Mouse (Mus musculus) lung, embryonic 16.5 days (tissue): ENCODE measurements around the gene Ccdc78. TPM values are rescaled to one million over a fixed set of nuclear protein-coding genes. Genes with fewer than 3 reads are reported as not detected.
A peak's percentile ranks its signal among the peaks of the same experiment; 100 is the strongest.

ENCODE experiments used
- ATAC-seq: fragments of 200-750 bp; cut with Nextera tagmentation; 2 replicates; pipeline ENCODE4 v1.8.0; 2017; ENCODE audit warnings: low read depth, mild to moderate bottlenecking, moderate library complexity
- H3K27ac ChIP-seq: fragments of 300-500 bp; sonication (generic); 2 replicates; pipeline ENCODE4 v1.5.1; 2014; ENCODE audit warnings: mild to moderate bottlenecking, control low read depth, low read length
- H3K27me3 ChIP-seq: fragments of 300-500 bp; sonication (generic); 2 replicates; pipeline ENCODE4 v1.6.1; 2014; ENCODE audit warnings: low read depth, low read length, mixed read lengths; ENCODE audit not compliant: control insufficient read depth, insufficient read depth
- H3K36me3 ChIP-seq: fragments of 300-500 bp; sonication (generic); 2 replicates; pipeline ENCODE4 v1.6.1; 2014; ENCODE audit warnings: low read length; ENCODE audit not compliant: control insufficient read depth, insufficient read depth
- H3K4me1 ChIP-seq: fragments of 300-500 bp; sonication (generic); replicated peaks from 2 replicates; pipeline ENCODE4 v1.6.1; 2014; ENCODE audit warnings: low read length, mixed read lengths; ENCODE audit not compliant: control insufficient read depth, insufficient read depth
- H3K4me2 ChIP-seq: fragments of 300-500 bp; sonication (generic); 2 replicates; pipeline ENCODE4 v1.6.1; 2014; ENCODE audit warnings: low read depth, low read length, control low read depth
- H3K4me3 ChIP-seq: fragments of 300-500 bp; sonication (generic); 2 replicates; pipeline ENCODE4 v1.5.1; 2014; ENCODE audit warnings: mild to moderate bottlenecking, low read length, control low read depth
- H3K9ac ChIP-seq: fragments of 300-500 bp; sonication (generic); 2 replicates; pipeline ENCODE4 v1.6.1; 2014; ENCODE audit warnings: low read length, control low read depth
- H3K9me3 ChIP-seq: fragments of 300-500 bp; sonication (generic); 2 replicates; pipeline ENCODE4 v1.6.1; 2016; ENCODE audit warnings: low read length; ENCODE audit not compliant: control insufficient read depth
- WGBS: fragments of 180-500 bp; shearing (Covaris S2); extraction: QIAGEN DNeasy Blood & Tissue Kit; methylation state at CpG from one replicate; pipeline ENCODE4 v1.1.7; 2014; 5-methylcytosine and 5-hydroxymethylcytosine counted together
- polyA plus RNA-seq: library from polyadenylated mRNA; unstranded; fragments of >200 nt; fragmentation: Nextera tagmentation; extraction: Ambion mirVana; gene quantifications from 2 replicates; pipeline ENCODE4 v1.2.1, GENCODE M21; 2015

Gene Ccdc78
- polyA plus RNA-seq, 1 experiment from 2014 or later, result 2.1 TPM

DNA sequence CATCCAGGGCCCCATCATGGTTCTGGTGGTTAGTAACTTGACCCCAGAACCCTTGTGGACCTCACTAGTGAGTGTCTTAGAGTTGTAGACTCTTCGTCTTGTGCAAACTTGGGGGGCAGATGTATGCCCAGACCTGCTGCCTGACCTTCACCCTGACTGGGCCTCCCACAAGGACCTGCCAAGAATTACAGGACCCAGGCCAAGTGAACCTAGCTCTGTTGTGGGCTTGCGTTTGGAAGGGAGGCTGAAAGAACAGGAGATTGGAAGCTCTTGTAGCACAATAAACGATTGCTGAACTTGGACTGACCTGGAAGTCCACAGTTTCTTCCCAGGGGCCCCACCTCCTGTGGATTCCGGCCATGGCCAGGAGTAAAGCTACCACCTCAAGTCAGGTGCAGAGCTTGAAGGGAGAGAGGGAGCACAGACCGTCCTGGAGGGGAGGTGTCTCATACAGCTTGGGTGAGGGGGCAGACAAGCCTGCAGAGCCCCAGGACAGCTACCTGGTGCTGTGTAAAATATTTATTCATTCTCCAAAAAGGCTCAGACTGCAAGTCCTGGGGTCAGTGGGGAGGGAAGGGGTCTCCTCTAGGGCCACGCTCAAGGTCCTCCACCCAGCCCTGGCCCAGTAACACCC is 47.7 kb downstream of the Ccdc78 start:
- peak overlapping the region; percentile 80 for H3K4me2 ChIP-seq
- H3K36me3 ChIP-seq, result peaks cover 18% of the 10 kb centered on the region
- H3K27ac ChIP-seq, result peak overlapping the region; percentile 93
- peak overlapping the region; percentile 85 for H3K9ac ChIP-seq
- no peaks in the 10 kb centered on the region for H3K27me3 ChIP-seq
- peaks cover 59% of the 10 kb centered on the region for H3K4me1 ChIP-seq
- no peak for ATAC-seq
- no peaks in the 10 kb centered on the region for H3K9me3 ChIP-seq
- 10% methylated on average over 6 of the region's 6 CpGs for WGBS
- H3K4me3 ChIP-seq, result peak overlapping the region; percentile 85

DNA sequence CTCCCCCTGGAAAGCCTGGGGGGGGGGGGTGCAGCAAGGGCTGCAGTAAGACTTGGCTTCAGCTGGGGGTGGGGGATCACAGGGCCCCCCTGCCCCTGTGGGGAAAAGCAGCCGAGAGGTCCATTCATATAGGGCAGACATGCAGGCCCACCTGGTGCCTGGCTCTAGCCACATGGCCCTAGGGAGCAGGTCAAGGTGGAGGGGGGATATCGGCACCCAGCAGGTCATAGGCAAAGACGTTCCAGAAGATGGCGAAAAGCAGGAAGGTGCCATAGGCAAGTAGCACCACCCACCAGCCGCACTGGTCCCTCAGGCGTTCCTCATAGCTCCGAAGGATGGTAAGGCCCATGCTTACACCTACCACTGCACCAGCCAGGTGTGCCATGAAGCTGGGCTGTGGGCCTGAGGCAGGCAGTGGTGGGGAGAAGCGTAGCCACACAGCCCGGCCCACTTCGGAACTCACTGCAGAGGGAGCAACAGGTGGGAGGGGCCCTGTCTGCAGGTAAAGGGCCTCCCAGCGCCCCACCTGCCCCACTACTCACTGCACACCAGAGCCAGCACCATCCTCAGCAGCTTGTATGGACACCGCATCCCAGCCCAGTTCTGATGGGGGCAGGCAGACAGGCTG is 48.3 kb downstream of the Ccdc78 start:
- H3K27ac ChIP-seq, result 0 out of 2 replicates have a peak overlapping the region, but pooled peaks have one; percentile 24
- H3K4me3 ChIP-seq, result peak overlapping the region; percentile 85
- 76% methylated on average over 12 of the region's 12 CpGs for WGBS
- no peaks in the 10 kb centered on the region for H3K9me3 ChIP-seq
- no peaks in the 10 kb centered on the region for H3K27me3 ChIP-seq
- peaks cover 24% of the 10 kb centered on the region for H3K36me3 ChIP-seq
- H3K4me1 ChIP-seq, result peaks cover 56% of the 10 kb centered on the region
- peak overlapping the region; percentile 85 for H3K9ac ChIP-seq
- no peak for ATAC-seq
- H3K4me2 ChIP-seq, result peak overlapping the region; percentile 80

DNA sequence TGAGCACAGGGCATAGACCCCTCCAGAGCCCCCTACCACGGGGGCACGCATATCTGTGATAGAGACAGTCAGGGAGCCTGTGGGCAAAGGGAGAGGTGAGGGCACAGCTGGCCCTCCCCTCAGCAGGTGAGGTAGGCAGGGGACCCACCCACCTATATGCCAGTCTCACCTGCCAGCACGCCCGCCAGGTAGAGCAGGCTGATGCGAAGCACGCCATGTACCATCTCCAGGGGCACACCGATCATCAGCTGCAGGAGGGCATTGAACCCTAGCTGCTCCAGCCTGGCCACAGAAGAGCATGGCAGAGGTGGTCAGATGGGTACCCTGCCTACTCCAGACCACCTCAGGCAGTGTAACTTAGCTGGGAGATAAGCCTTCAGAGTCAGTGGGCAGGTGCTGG is 48.9 kb downstream of the Ccdc78 start:
- Histone ChIP-seq H3K9ac (no peak overlapping the region), H3K36me3 (peaks cover 28% of the 10 kb centered on the region), H3K4me3 (no peak overlapping the region), H3K27me3 (no peaks in the 10 kb centered on the region), H3K4me2 (no peak overlapping the region), H3K4me1 (peaks cover 52% of the 10 kb centered on the region), H3K27ac (no peak overlapping the region), H3K9me3 (no peaks in the 10 kb centered on the region)
- no peak for ATAC-seq
- 88% methylated on average over 7 of the region's 7 CpGs for WGBS

DNA sequence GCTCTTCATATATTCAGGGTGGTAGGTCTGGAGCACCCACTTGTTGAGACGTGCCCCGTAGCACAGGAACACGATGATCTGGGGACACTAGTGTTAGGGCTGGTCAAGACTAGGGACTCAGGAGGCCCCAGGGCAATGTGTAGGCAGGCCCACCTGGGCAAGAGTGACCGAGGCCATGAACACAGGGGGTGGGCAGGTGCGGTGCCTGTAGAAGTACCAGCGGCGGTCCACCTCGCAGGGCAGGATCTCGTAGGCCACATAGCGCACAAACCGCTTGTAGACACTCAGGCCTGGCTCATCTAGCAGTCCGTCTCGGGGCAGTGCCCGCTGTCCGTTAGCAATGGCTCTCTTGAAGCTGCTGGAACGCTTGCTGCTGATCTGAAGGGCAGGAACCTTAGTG is 49.4 kb downstream of the Ccdc78 start:
- Histone ChIP-seq H3K9ac (no peak overlapping the region), H3K27me3 (no peaks in the 10 kb centered on the region), H3K4me2 (no peak overlapping the region), H3K9me3 (no peaks in the 10 kb centered on the region), H3K4me1 (peaks cover 48% of the 10 kb centered on the region), H3K36me3 (peaks cover 27% of the 10 kb centered on the region), H3K4me3 (no peak overlapping the region), H3K27ac (no peak overlapping the region)
- WGBS, result 86% methylated on average over 16 of the region's 16 CpGs
- ATAC-seq, result no peak

DNA sequence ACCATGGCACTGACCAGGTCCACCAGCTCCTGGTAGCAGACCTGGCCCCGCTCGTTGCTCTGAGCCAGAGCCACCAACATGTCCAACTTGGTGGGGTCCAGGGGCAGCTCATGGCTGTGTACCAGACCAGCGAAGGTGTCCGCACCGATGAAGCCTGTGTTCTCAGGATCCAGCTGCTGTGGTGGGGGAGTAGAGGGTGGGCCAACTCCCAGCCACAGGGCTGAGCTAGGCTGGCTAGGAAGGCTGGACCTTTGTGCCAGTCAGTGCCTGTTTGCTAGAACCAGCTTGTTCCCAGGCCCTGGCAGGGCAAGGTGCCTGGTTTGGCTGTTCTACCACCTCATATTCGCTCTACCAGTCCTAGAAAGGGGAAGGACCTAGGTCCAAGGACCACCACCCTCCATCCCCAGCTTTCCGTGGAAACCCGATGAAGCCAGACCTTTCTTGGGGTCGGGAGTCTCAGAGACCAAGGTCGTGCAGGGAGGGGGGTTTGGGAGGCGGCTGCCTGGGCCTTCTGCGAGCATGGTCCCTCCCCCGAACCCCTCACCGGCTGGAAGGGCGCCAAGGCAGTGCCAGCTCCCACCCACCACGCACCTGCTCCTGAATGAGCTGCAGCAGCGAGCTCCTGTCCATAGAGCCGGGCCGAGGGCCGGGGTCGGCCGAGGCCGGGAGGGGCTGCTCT is 50.2 kb downstream of the Ccdc78 start:
- no peak for ATAC-seq
- peak overlapping the region; percentile 40 for H3K4me3 ChIP-seq
- H3K4me1 ChIP-seq, result peaks cover 40% of the 10 kb centered on the region
- H3K36me3 ChIP-seq, result peaks cover 27% of the 10 kb centered on the region
- peak overlapping the region; percentile 60 for H3K9ac ChIP-seq
- WGBS, result 20% methylated on average over 23 of the region's 23 CpGs
- H3K9me3 ChIP-seq, result no peaks in the 10 kb centered on the region
- H3K4me2 ChIP-seq, result peak overlapping the region; percentile 70
- no peaks in the 10 kb centered on the region for H3K27me3 ChIP-seq
- no peak overlapping the region for H3K27ac ChIP-seq

DNA sequence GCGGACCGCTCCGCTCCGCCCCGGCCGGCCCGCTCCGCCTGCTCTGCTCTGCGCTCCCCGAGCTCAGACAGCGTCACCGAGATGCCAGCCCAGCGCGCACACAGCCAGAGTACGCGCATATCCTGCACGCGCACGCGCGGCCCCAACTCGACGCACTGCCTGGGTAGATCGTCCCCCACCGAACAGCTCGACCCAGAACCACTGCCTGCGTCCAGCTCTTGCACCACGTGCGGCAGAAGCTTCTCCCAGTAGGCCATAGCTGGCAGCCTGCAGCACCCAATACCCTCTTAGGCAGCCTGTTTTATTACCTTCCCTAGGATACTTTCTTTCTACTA is 50.7 kb downstream of the Ccdc78 start, which contains the start of gene Rhbdl1:
Gene Rhbdl1, minus strand, starts transcription at position 220 of the 335 bp plus-strand sequence.
- Histone ChIP-seq H3K4me2 (peak within 1 kb of the TSS; percentile 70), H3K27ac (no peak within 1 kb of the TSS), H3K9ac (peak within 1 kb of the TSS; percentile 60), H3K27me3 (no peaks in the 10 kb centered on the region), H3K36me3 (peaks cover 31% of the 10 kb centered on the region), H3K9me3 (no peaks in the 10 kb centered on the region), H3K4me1 (peaks cover 35% of the 10 kb centered on the region), H3K4me3 (peak within 1 kb of the TSS; percentile 40)
- WGBS, result under 1% methylated on average over 29 of the region's 29 CpGs
- 0 out of 2 replicates have a peak, but pooled peaks have one; percentile 2 for ATAC-seq

DNA sequence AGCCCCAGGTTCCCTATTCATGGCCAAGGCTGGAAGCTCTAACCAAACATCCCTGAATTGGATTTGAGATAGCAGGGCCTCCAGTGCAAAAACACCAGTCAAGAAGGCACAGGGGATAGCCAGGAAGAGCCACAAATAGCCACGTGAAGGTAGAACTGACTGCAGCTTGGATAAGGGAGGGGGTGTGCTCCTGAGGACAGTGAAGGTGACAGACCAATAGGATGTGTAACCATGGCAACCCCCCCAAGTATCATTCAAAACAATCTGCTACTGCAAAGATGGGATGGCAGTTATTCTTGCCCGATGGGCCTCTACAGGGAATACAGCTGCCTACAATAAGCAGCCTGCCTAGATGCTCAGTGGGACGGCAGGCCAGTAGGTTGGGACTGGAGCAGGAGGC is 51.2 kb downstream of the Ccdc78 start:
- Histone ChIP-seq H3K4me2 (no peak overlapping the region), H3K9ac (no peak overlapping the region), H3K27me3 (no peaks in the 10 kb centered on the region), H3K4me1 (peaks cover 34% of the 10 kb centered on the region), H3K27ac (no peak overlapping the region), H3K9me3 (no peaks in the 10 kb centered on the region), H3K36me3 (peaks cover 31% of the 10 kb centered on the region), H3K4me3 (no peak overlapping the region)
- 47% methylated on average over 3 of the region's 3 CpGs for WGBS
- no peak for ATAC-seq

DNA sequence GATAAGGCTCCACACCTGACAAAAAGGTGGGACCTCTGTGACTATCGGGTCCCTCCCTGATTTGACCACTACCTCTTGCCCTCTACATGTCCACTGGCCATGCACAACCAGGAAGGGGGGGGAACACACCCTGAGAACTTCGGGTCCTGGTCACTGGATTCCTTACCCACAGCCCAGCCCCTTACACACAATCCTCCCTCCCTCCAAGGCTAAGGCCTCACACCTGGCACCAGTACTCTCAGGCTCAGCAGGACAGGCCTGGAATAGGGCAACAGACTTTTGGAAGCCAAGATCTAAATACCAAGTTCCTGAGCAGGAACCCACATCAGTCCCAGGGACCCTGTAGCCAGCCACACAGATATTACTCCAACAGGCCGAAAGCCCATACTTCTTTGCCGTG is 52.5 kb downstream of the Ccdc78 start:
- 80% methylated on average over 4 of the region's 4 CpGs for WGBS
- Histone ChIP-seq H3K27ac (no peak overlapping the region), H3K9me3 (no peaks in the 10 kb centered on the region), H3K4me3 (no peak overlapping the region), H3K9ac (no peak overlapping the region), H3K4me1 (peaks cover 40% of the 10 kb centered on the region), H3K4me2 (no peak overlapping the region), H3K27me3 (no peaks in the 10 kb centered on the region), H3K36me3 (peaks cover 31% of the 10 kb centered on the region)
- ATAC-seq, result no peak

DNA sequence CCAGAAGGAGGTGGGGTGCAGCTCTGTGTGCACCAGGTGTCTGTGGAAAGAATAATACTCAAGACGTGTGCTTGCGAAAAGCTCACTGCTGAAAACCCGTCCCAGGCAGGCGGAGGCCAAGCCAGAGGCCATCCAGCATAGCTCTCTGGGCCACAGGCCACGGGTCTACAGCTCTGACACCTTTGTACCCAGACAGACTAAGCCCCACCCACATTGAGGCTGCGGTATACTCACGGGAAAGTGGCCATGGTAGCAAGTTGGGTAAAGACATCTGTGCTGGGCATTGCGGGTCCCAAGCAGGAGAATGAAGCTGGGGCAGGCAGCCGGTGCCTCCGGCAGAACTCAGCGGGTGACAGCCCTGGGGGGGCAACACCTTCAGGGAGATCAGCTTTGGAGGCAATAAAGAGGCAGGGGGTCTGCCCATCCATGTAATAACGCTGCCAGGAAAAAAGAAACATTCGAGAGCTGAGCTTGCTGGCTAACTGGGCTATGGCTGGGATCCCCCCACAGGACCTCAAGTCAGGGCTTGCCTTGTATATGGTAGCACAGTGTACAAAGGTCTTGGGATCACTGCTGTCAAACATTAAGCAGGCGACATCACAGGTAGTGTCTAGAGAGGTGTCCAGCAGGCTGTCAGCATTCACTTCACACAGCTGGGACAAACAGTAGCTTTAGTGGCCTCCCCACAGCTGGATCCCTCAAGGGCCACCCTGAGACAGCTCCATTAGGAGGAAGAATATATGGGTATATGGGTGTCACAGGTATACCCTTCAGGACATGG is 53.3 kb downstream of the Ccdc78 start:
- Histone ChIP-seq H3K9ac (no peak overlapping the region), H3K4me2 (no peak overlapping the region), H3K9me3 (no peaks in the 10 kb centered on the region), H3K4me3 (no peak overlapping the region), H3K4me1 (peaks cover 32% of the 10 kb centered on the region), H3K27ac (no peak overlapping the region), H3K36me3 (peaks cover 31% of the 10 kb centered on the region), H3K27me3 (no peaks in the 10 kb centered on the region)
- 82% methylated on average over 14 of the region's 14 CpGs for WGBS
- ATAC-seq, result no peak
